Mouse (Mus musculus) gastrocnemius, adult 18-20 months (tissue): ENCODE data around the gene Ric3. TPM values are rescaled to one million over a fixed set of nuclear protein-coding genes. Genes with fewer than 3 reads are reported as not detected.

ENCODE experiments used
- DNase-seq: peaks from one replicate; pipeline ENCODE4 v3.0.0; 2021; ENCODE audit warnings: low spot score
- total RNA-seq, 2 experiments: library from RNA; stranded (reverse); gene quantifications; 2 replicates each; pipeline ENCODE4 v1.2.3; 2021

Ric3 gene
- total RNA-seq, 2 experiments from 2014 or later: 2.7 to 2.8 TPM

DNA sequence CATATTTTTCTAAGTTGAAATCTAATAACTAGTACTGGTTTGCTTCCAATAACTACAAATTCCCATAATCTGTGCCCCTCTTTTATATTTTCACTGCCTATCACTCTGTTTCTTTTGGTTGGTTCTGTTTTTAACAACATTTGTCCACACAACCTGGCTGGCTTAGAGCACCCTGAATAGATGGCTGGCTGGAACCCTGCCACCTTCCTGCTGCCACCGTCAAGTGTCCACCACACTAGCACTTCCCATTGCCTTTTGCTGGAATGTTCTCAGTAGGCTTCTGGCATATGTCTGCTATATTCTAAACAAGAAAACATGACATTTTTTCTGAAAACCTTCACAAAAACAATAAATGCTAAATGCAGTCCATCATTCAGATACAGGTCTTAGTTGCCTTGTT is 32.3 kb downstream of the Ric3 start:
- no peak for DNase-seq

DNA sequence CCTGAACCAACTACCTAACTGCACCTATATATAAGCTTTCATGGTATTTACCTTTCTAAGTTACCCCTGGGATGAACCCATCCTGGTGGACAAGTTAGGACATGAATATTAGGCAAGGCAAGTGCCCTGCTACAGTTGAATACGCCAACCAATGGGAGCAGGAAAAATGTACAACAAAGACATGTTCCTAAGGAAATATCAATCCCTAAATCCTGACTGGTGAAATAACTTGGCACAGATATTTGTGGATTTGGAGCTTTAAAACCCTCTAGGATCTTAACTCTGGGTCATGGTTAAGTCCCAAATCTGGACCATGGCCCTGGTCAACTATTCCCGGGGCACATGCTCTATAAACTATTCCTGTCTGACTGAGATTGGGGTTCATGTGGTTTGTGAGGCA is 37.3 kb downstream of the Ric3 start:
- no peak for DNase-seq

DNA sequence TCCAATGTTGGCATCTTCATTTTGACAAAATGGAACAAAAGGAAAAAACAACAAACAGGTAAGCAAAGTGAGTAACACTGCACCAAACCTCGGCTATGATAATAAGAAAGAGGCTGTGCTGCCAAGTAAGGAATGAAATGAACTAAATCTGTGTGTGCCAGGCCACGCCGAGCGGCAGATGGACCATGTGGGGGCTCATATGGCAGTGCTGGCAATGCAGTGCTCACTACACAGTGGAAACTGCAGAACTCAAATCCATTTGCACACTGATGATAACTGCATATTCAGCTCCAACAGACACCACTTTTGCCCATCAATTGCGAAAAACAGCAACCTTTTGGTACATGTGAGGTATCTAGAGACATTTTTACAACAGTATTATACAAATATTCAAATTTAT is 43.7 kb downstream of the Ric3 start:
- no peak for DNase-seq

DNA sequence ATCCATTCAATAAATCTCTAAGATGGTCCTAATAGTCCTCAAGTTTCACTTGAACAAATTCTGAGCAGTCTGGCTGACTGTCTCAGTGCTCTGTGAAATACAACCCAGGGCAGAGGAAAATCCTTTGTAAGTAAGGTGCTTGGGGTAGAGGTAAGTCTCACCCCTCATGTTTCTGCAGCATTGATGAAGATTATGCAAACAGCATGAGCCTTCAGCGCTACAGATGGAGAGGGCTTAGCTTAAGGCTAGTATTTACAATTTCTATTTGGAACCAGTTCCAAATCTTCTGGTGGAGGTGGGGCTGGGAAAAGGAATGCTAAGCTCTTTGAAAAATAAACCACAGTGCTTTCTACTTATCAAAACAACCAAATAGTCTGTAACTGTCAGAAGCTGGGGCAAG is 44.1 kb downstream of the Ric3 start:
- no peak for DNase-seq

DNA sequence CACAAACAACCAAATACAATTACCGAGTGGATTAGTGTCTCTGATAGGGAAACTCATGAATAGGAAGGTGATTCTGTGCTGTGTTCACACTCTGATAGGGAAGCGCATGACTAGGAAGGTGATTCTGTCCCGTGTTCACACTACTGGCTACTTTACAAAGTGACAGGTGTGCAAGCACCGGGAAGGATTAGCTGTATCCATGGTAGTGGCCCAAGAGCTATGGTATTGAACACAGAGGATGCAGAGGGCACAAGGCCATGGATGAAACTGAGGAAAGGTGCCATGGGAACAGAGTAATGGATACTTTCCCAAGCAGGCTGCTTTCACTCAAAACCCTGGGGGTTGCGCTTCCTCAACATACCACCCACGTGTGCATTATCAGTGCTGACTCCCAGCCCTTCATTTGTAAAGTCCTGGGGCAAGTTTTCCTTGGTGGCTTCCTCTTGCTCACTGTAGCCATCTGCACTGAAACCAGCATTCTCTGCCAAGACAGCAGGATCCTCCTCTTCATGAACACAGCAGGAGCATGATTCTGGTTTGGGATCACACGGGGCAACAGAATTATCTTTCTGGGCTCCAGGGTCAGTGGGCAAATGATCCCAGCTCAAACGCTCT is 44.9 kb downstream of the Ric3 start:
- DNase-seq: no peak

GRCm38 (mm10) chr7:109032054-109032453 is 51.1 kb downstream of the Ric3 start:
- DNase-seq: no peak

GRCm38 (mm10) chr7:109031331-109031730 is 51.8 kb downstream of the Ric3 start:
- DNase-seq: no peak

- DNase-seq: no peak
These were observed 53.1 kb downstream of the Ric3 start for GRCm38 (mm10) chr7:109029961-109030465.

DNA sequence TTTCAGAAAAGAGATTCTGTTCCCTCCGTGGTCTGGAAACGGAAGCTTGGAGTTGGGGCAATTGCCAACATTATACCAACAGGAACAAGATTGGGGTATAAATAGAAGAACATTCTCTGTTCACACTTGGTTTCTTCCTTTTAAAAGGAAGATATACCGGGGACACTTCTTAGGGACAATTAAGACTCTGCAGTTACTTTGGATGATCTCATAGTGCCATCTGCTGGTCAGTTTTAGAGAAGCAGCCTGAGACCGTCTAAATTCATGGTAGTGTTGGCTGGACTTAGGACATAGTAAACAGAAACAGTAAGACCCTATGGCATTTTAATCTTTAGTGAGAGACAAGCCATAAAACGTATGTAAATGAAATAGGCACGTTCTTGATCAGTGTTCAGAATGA is 54.9 kb downstream of the Ric3 start:
- peak; percentile 66 for DNase-seq

GRCm38 (mm10) chr7:109027721-109028120 is 55.4 kb downstream of the Ric3 start:
- DNase-seq: no peak

DNA sequence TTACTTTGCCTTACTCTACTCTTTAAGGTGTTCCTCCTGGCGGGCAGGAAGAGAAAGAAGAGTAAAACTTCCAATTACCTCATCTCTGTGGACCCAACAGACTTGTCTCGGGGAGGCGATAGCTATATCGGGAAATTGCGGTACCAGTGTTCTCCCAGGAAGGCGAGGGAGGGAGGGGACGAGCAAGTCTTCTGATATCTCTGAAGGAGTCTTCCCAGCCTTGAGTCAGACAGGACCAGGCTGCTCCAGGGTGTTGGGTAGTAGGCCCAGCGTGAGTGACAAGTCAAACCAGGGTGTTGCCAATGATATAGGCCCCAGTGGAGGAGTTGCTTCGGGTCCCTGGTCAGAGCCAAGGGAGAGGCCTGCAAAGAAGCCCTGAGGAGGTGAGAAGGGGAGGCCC is 56.2 kb downstream of the Ric3 start:
- DNase-seq: no peak

- no peak for DNase-seq
These were observed 57.4 kb downstream of the Ric3 start for GRCm38 (mm10) chr7:109025743-109026142.

DNA sequence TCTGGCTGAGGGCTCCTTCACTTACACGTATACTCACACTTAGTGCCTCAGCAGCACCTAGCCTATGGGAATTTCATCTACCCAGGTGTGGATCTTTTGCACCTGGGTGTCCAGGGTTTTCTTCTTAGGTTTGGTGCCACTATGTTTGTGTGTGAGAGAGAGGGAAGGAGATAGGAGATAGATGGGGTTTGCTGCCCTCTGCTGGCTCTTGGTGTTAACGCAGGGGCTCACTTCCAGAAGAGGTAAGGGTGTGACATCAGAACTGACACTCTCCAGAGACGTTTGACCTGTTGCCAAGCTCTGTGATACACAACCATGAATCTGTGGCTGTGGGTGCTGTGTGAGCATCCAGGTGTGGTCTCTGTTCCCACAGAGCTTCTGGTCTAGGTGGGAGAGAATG is 61.7 kb downstream of the Ric3 start:
- peak; percentile 54 for DNase-seq

DNA sequence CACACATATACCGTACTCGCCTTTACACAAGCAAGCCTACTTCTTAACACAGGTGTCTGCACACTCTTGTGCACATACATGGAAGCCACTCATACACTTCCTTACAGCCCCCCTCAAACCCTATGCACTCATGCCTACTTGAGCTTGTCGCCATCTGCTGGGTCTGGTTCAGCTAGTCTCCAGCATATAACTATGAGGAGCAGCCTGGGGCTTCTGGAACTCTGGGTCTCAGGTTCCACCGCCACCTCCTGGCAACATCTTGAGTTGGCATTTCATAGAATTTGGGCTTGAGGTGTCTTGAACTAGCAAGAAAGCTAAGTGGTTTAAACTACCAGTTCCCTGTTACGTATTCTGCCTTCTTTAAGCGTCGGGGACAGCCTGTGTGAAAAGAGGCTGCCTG is 63.9 kb downstream of the Ric3 start:
- no peak for DNase-seq

- peak; percentile 42 for DNase-seq
These were observed 66.7 kb downstream of the Ric3 start for GRCm38 (mm10) chr7:109016378-109016923.

DNA sequence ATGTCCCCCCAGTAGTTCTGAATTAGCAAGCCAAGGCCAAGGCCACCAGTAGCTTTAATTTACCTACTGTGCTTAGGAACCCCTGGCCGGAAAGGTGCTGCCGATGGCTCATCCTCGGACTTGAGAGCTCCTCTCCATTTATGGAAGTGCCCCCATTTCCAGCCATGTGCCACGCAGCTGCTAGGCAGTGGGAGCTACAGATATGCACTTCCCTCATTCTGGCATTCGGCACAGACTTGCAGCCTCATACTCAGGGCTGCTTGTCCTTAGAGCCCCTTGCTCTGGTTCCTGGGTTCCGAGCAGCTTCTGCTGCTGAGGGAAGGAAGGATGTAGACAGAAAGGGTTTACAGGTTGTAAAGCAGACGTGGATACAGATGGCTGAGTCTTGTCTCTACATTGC is 68.3 kb downstream of the Ric3 start:
- no peak for DNase-seq

DNA sequence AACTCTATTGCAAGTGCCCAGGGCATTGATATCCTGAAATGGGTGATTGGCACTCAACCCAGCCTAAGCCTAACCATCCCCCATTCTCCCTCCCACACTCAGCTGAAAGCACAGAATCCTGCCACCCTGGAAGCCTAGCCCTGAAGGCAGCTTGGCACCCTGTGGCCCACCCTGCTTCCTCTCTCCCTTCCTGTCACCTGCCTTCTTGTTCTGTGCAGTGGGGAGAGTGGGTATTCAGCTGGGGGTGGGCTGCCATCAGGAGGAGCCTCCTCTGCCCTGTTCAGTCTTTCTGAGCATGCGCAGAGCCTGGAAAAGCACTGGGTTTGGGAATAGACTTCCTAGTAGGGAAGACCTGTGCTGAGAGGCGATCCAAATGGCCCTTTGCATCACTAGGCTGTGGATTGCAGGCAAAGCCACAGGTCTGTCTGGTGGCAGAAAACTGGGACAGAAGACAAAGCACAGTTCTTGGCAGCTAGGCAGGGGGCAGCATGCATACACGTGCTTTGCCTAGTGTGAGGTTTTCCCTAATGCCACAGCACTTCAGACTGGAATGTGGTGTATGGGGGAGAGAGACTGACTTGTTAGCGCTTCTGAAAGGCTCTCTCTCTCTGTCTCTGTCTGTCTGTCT is 70.0 kb downstream of the Ric3 start:
- DNase-seq: no peak

GRCm38 (mm10) chr7:109012575-109012974 is 70.6 kb downstream of the Ric3 start:
- no peak for DNase-seq

DNA sequence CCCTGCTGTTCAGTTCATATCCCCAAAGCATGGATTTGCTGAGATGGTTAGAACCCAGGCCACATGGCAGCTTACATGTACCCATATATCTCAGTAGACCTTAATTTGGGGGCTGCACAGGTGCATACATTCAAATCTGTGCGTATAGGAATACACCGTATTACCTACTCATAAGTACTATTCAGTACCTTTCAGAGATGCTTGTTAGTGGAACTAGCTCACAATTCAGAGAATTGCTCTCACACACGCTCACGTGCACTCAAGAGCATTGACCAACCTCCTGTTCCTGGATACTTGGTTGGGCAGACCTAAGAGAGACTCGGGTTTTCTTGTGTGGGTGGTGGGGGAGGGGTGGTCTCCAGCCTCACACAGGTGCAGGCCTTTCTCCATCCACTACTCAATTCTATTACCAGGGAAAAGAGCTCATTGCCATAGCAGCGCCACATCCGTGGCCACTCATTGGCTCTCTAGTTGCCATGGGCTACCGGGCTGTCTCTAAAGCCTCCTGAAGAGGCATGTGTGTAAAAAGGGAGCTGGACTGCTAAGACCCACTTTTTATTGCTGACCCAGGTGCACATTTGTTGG is 71.4 kb downstream of the Ric3 start:
- no peak for DNase-seq

GRCm38 (mm10) chr7:109010720-109011595 is 72.2 kb downstream of the Ric3 start:
- no peak for DNase-seq

GRCm38 (mm10) chr7:109009260-109009659 is 73.9 kb downstream of the Ric3 start:
- DNase-seq: no peak

DNA sequence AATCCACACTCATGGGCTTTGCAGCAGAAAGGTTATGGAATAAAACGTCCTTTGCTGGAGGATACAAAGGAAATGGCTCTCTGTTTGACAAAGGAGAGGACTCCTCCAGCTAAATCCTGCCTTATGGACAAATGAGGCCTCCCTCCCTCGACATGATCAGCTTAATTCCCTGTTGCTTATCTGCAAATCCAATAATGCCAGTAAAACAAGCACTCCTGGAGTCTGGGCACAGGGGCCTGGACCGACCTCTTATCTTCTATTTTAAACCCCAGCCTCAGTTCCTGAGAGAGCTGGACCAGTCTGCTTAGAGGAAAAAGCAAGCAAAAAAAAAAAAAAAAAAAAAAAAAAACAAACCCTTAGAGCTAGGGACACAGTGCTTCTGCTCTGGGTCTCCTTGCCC is 79.5 kb downstream of the Ric3 start:
- no peak for DNase-seq
